Mouse (Mus musculus): ENCODE measurements at regions not wholly inside any gene's neighbourhood (a gene's known extent, or its start where the extent isn't known, plus 50 kb on each side); places are given as distances from the start of the nearest gene placed in this dataset.

- Histone ChIP-seq H3K9ac (ENCODE audit: low read length) (peak overlapping the region; percentile 18; the same call in 1 of the 2 replicates), H3K4me3 (ENCODE audit: control insufficient read depth in 1 of 2, insufficient read depth in 1 of 2, low read depth in 1 of 2, low read length in 2 of 2) (no peak overlapping the region), H3K36me3 (ENCODE audit: control insufficient read depth, insufficient read depth, low read length) (no peaks in the 10 kb centered on the region), H3K9me3 (ENCODE audit: control insufficient read depth, low read length) (no peaks in the 10 kb centered on the region), H3K4me2 (ENCODE audit: low read length) (no peak overlapping the region), H3K27me3 (ENCODE audit: control insufficient read depth, insufficient read depth, low read length) (no peaks in the 10 kb centered on the region), H3K4me1 (ENCODE audit: control insufficient read depth in 2 of 2, insufficient read depth in 2 of 2, low read length in 2 of 2) (peaks cover 58 to 62% of the 10 kb centered on the region in 2 experiments), H3K27ac (replicated peaks in 1 of 2; ENCODE audit: control insufficient read depth in 1 of 2, insufficient read depth in 1 of 2, low read depth in 2 of 2, low read length in 2 of 2) (peak overlapping the region; percentile 77)
- no peak for ATAC-seq (ENCODE audit: insufficient number of reproducible peaks, insufficient read depth, low FRiP score, low read depth)
- WGBS = 44% methylated on average over 8 of the region's 8 CpGs
These were observed 96.8 kb upstream of the Unc5b start for GRCm38 (mm10) chr10:60928164-60928563.

- Histone ChIP-seq H3K27ac (replicated peaks in 1 of 2; ENCODE audit: control insufficient read depth in 1 of 2, insufficient read depth in 1 of 2, low read depth in 2 of 2, low read length in 2 of 2) (no peak overlapping the region), H3K4me1 (ENCODE audit: control insufficient read depth in 2 of 2, insufficient read depth in 2 of 2, low read length in 2 of 2) (peaks cover 43 to 49% of the 10 kb centered on the region in 2 experiments), H3K4me3 (ENCODE audit: control insufficient read depth in 1 of 2, insufficient read depth in 1 of 2, low read depth in 1 of 2, low read length in 2 of 2) (no peak overlapping the region)
These were observed 95.3 kb upstream of the Unc5b start for GRCm38 (mm10) chr10:60926632-60927031.

GRCm38 (mm10) chr10:60925644-60926043, 94.3 kb upstream of the Unc5b start:
- H3K36me3 ChIP-seq (ENCODE audit: control insufficient read depth, insufficient read depth, low read length) = no peaks in the 10 kb centered on the region
- no peak overlapping the region for H3K4me2 ChIP-seq (ENCODE audit: low read length)
- H3K27ac ChIP-seq (replicated peaks in 1 of 2; ENCODE audit: control insufficient read depth in 1 of 2, insufficient read depth in 1 of 2, low read depth in 2 of 2, low read length in 2 of 2) = peak overlapping the region; percentile 23 to 66; a peak in 2 of 4 replicates
- ATAC-seq (ENCODE audit: insufficient number of reproducible peaks, insufficient read depth, low FRiP score, low read depth) = no peak
- peaks cover 42% of the 10 kb centered on the region in 2 experiments for H3K4me1 ChIP-seq (ENCODE audit: control insufficient read depth in 2 of 2, insufficient read depth in 2 of 2, low read length in 2 of 2)
- no peaks in the 10 kb centered on the region for H3K9me3 ChIP-seq (ENCODE audit: control insufficient read depth, low read length)
- 56% methylated on average over 2 of the region's 2 CpGs for WGBS
- H3K4me3 ChIP-seq (ENCODE audit: control insufficient read depth in 1 of 2, insufficient read depth in 1 of 2, low read depth in 1 of 2, low read length in 2 of 2) = no peak overlapping the region
- no peaks in the 10 kb centered on the region for H3K27me3 ChIP-seq (ENCODE audit: control insufficient read depth, insufficient read depth, low read length)
- no peak overlapping the region for H3K9ac ChIP-seq (ENCODE audit: low read length)

More at GRCm38 (mm10) chr10:60926632-60927031, 95.3 kb upstream of the Unc5b start:
- Histone ChIP-seq H3K9ac (ENCODE audit: low read length) (no peak overlapping the region), H3K36me3 (ENCODE audit: control insufficient read depth, insufficient read depth, low read length) (no peaks in the 10 kb centered on the region), H3K9me3 (ENCODE audit: control insufficient read depth, low read length) (no peaks in the 10 kb centered on the region), H3K27me3 (ENCODE audit: control insufficient read depth, insufficient read depth, low read length) (no peaks in the 10 kb centered on the region), H3K4me2 (ENCODE audit: low read length) (no peak overlapping the region)
- ATAC-seq (ENCODE audit: insufficient number of reproducible peaks, insufficient read depth, low FRiP score, low read depth) = no peak
- WGBS = 68% methylated on average over 12 of the region's 12 CpGs

- ATAC-seq (ENCODE audit: insufficient number of reproducible peaks, insufficient read depth, low FRiP score, low read depth) = no peak
- Histone ChIP-seq H3K36me3 (ENCODE audit: control insufficient read depth, insufficient read depth, low read length) (no peaks in the 10 kb centered on the region), H3K9ac (ENCODE audit: low read length) (0 out of 2 replicates have a peak overlapping the region, but pooled peaks have one; percentile 31), H3K4me3 (ENCODE audit: control insufficient read depth in 1 of 2, insufficient read depth in 1 of 2, low read depth in 1 of 2, low read length in 2 of 2) (no peak overlapping the region), H3K27me3 (ENCODE audit: control insufficient read depth, insufficient read depth, low read length) (no peaks in the 10 kb centered on the region), H3K4me1 (ENCODE audit: control insufficient read depth in 2 of 2, insufficient read depth in 2 of 2, low read length in 2 of 2) (peaks cover 42 to 45% of the 10 kb centered on the region in 2 experiments), H3K4me2 (ENCODE audit: low read length) (no peak overlapping the region), H3K9me3 (ENCODE audit: control insufficient read depth, low read length) (no peaks in the 10 kb centered on the region), H3K27ac (replicated peaks in 1 of 2; ENCODE audit: control insufficient read depth in 1 of 2, insufficient read depth in 1 of 2, low read depth in 2 of 2, low read length in 2 of 2) (peak overlapping the region; percentile 63 to 66; a peak in 3 of 4 replicates)
- WGBS = 33% methylated on average over 2 of the region's 2 CpGs
These were observed 93.8 kb upstream of the Unc5b start for GRCm38 (mm10) chr10:60925198-60925597.

- H3K9me3 ChIP-seq (ENCODE audit: control insufficient read depth, low read length) = no peaks in the 10 kb centered on the region
- no peaks in the 10 kb centered on the region for H3K36me3 ChIP-seq (ENCODE audit: control insufficient read depth, insufficient read depth, low read length)
- no peak overlapping the region for H3K27ac ChIP-seq (replicated peaks in 1 of 2; ENCODE audit: control insufficient read depth in 1 of 2, insufficient read depth in 1 of 2, low read depth in 2 of 2, low read length in 2 of 2)
- 57% methylated on average over 11 of the region's 11 CpGs for WGBS
- ATAC-seq (ENCODE audit: insufficient number of reproducible peaks, insufficient read depth, low FRiP score, low read depth) = no peak
- H3K9ac ChIP-seq (ENCODE audit: low read length) = no peak overlapping the region
- peaks cover 35 to 37% of the 10 kb centered on the region in 2 experiments for H3K4me1 ChIP-seq (ENCODE audit: control insufficient read depth in 2 of 2, insufficient read depth in 2 of 2, low read length in 2 of 2)
- no peaks in the 10 kb centered on the region for H3K27me3 ChIP-seq (ENCODE audit: control insufficient read depth, insufficient read depth, low read length)
- no peak overlapping the region for H3K4me2 ChIP-seq (ENCODE audit: low read length)
- H3K4me3 ChIP-seq (ENCODE audit: control insufficient read depth in 1 of 2, insufficient read depth in 1 of 2, low read depth in 1 of 2, low read length in 2 of 2) = no peak overlapping the region
These were observed 92.4 kb upstream of the Unc5b start for GRCm38 (mm10) chr10:60923806-60924205.

GRCm38 (mm10) chr10:60920621-60921020, 89.2 kb upstream of the Unc5b start:
- H3K4me3 ChIP-seq (ENCODE audit: control insufficient read depth in 1 of 2, insufficient read depth in 1 of 2, low read depth in 1 of 2, low read length in 2 of 2) = no peak overlapping the region
- H3K27ac ChIP-seq (replicated peaks in 1 of 2; ENCODE audit: control insufficient read depth in 1 of 2, insufficient read depth in 1 of 2, low read depth in 2 of 2, low read length in 2 of 2) = no peak overlapping the region
- no peak for ATAC-seq (ENCODE audit: insufficient number of reproducible peaks, insufficient read depth, low FRiP score, low read depth)
- H3K27me3 ChIP-seq (ENCODE audit: control insufficient read depth, insufficient read depth, low read length) = no peaks in the 10 kb centered on the region
- no peaks in the 10 kb centered on the region for H3K36me3 ChIP-seq (ENCODE audit: control insufficient read depth, insufficient read depth, low read length)
- no peak overlapping the region for H3K9ac ChIP-seq (ENCODE audit: low read length)
- 61% methylated on average over 1 of the region's 1 CpGs for WGBS
- peaks cover 32 to 38% of the 10 kb centered on the region in 2 experiments for H3K4me1 ChIP-seq (ENCODE audit: control insufficient read depth in 2 of 2, insufficient read depth in 2 of 2, low read length in 2 of 2)
- no peak overlapping the region for H3K4me2 ChIP-seq (ENCODE audit: low read length)
- no peaks in the 10 kb centered on the region for H3K9me3 ChIP-seq (ENCODE audit: control insufficient read depth, low read length)

GRCm38 (mm10) chr10:60918020-60918419, 86.6 kb upstream of the Unc5b start:
- no peak for ATAC-seq (ENCODE audit: insufficient number of reproducible peaks, insufficient read depth, low FRiP score, low read depth)
- H3K9ac ChIP-seq (ENCODE audit: low read length) = 0 out of 2 replicates have a peak overlapping the region, but pooled peaks have one; percentile 31
- no peak overlapping the region for H3K4me2 ChIP-seq (ENCODE audit: low read length)
- H3K27ac ChIP-seq (replicated peaks in 1 of 2; ENCODE audit: control insufficient read depth in 1 of 2, insufficient read depth in 1 of 2, low read depth in 2 of 2, low read length in 2 of 2) = peak overlapping the region in 1 of 2 experiments; percentile 60; a peak in 2 of 4 replicates
- H3K36me3 ChIP-seq (ENCODE audit: control insufficient read depth, insufficient read depth, low read length) = no peaks in the 10 kb centered on the region
- H3K9me3 ChIP-seq (ENCODE audit: control insufficient read depth, low read length) = no peaks in the 10 kb centered on the region
- H3K4me1 ChIP-seq (ENCODE audit: control insufficient read depth in 2 of 2, insufficient read depth in 2 of 2, low read length in 2 of 2) = peaks cover 22 to 30% of the 10 kb centered on the region in 2 experiments
- H3K4me3 ChIP-seq (ENCODE audit: control insufficient read depth in 1 of 2, insufficient read depth in 1 of 2, low read depth in 1 of 2, low read length in 2 of 2) = no peak overlapping the region
- H3K27me3 ChIP-seq (ENCODE audit: control insufficient read depth, insufficient read depth, low read length) = no peaks in the 10 kb centered on the region
- WGBS = 5% methylated on average over 8 of the region's 8 CpGs

GRCm38 (mm10) chr10:60914391-60914790, 83.0 kb upstream of the Unc5b start:
- Histone ChIP-seq H3K4me1 (ENCODE audit: control insufficient read depth in 2 of 2, insufficient read depth in 2 of 2, low read length in 2 of 2) (peaks cover 22 to 23% of the 10 kb centered on the region in 2 experiments), H3K4me3 (ENCODE audit: control insufficient read depth in 1 of 2, insufficient read depth in 1 of 2, low read depth in 1 of 2, low read length in 2 of 2) (no peak overlapping the region), H3K36me3 (ENCODE audit: control insufficient read depth, insufficient read depth, low read length) (no peaks in the 10 kb centered on the region), H3K4me2 (ENCODE audit: low read length) (no peak overlapping the region), H3K9ac (ENCODE audit: low read length) (no peak overlapping the region), H3K27me3 (ENCODE audit: control insufficient read depth, insufficient read depth, low read length) (no peaks in the 10 kb centered on the region), H3K9me3 (ENCODE audit: control insufficient read depth, low read length) (no peaks in the 10 kb centered on the region), H3K27ac (replicated peaks in 1 of 2; ENCODE audit: control insufficient read depth in 1 of 2, insufficient read depth in 1 of 2, low read depth in 2 of 2, low read length in 2 of 2) (no peak overlapping the region)
- WGBS = 19% methylated on average over 7 of the region's 7 CpGs
- ATAC-seq (ENCODE audit: insufficient number of reproducible peaks, insufficient read depth, low FRiP score, low read depth) = no peak
